Mouse (Mus musculus) ZHBTc4 (cell line): ENCODE results near the gene Meis1.
A peak's percentile ranks its signal among the peaks of the same experiment; 100 is the strongest.

Source experiments
- DNase-seq: peaks from one replicate; pipeline ENCODE4 v3.0.0-alpha.2; 2011; ENCODE audit warnings: low read depth, low spot score

Meis1 gene

GRCm38 (mm10) chr11:19014441-19015161 is 4.2 kb downstream of the Meis1 start:
- DNase-seq, result peak; percentile 57

GRCm38 (mm10) chr11:19014113-19014440 is 4.7 kb downstream of the Meis1 start:
- DNase-seq, result no peak

- peak; percentile 32 for DNase-seq
These were observed 5.4 kb downstream of the Meis1 start for GRCm38 (mm10) chr11:19013141-19014112.

GRCm38 (mm10) chr11:19012463-19013115 is 6.2 kb downstream of the Meis1 start:
- DNase-seq, result no peak

GRCm38 (mm10) chr11:19012001-19012400 is 6.8 kb downstream of the Meis1 start:
- DNase-seq, result no peak

GRCm38 (mm10) chr11:19011108-19011805 is 7.5 kb downstream of the Meis1 start:
- no peak for DNase-seq

GRCm38 (mm10) chr11:19010396-19010811 is 8.4 kb downstream of the Meis1 start:
- DNase-seq, result no peak

GRCm38 (mm10) chr11:19009536-19010395 is 9.0 kb downstream of the Meis1 start:
- DNase-seq, result no peak

- DNase-seq, result no peak
These were observed 10.0 kb downstream of the Meis1 start for GRCm38 (mm10) chr11:19008610-19009384.

- peak; percentile 71 for DNase-seq
These were observed 11.0 kb downstream of the Meis1 start for GRCm38 (mm10) chr11:19007541-19008424.

- DNase-seq, result no peak
These were observed 11.7 kb downstream of the Meis1 start for GRCm38 (mm10) chr11:19007068-19007467.

- DNase-seq, result no peak
These were observed 12.7 kb downstream of the Meis1 start for GRCm38 (mm10) chr11:19005913-19006693.

- no peak for DNase-seq
These were observed 13.5 kb downstream of the Meis1 start for GRCm38 (mm10) chr11:19005007-19005912.

- DNase-seq, result no peak
These were observed 15.7 kb downstream of the Meis1 start for GRCm38 (mm10) chr11:19003066-19003465.

GRCm38 (mm10) chr11:18996767-18997166 is 22.0 kb downstream of the Meis1 start:
- DNase-seq, result no peak

GRCm38 (mm10) chr11:18996289-18996688 is 22.5 kb downstream of the Meis1 start:
- DNase-seq, result no peak

- no peak for DNase-seq
These were observed 26.0 kb downstream of the Meis1 start for GRCm38 (mm10) chr11:18992796-18993195.
